Mouse (Mus musculus) neural tube, embryonic 11.5 days (tissue): ENCODE data around the gene Card10. TPM values are rescaled to one million over a fixed set of nuclear protein-coding genes. Genes with fewer than 3 reads are reported as not detected.

ENCODE experiments used
- ATAC-seq: fragments of 200-750 bp; cut with Nextera tagmentation; 2 replicates; pipeline ENCODE4 v1.8.0; 2017; ENCODE audit warnings: moderate number of reproducible peaks, mild to moderate bottlenecking, moderate TSS enrichment, moderate library complexity; ENCODE audit not compliant: insufficient read depth, low FRiP score, low TSS enrichment
- DNase-seq: peaks from one replicate; pipeline ENCODE4 v3.0.0-alpha.2; 2015; ENCODE audit warnings: low spot score
- H3K27ac ChIP-seq: fragments of 300-500 bp; sonication (generic); 2 replicates; pipeline ENCODE4 v1.5.1; 2014; ENCODE audit warnings: low read depth, mild to moderate bottlenecking, low read length
- H3K27me3 ChIP-seq: fragments of 300-500 bp; sonication (generic); 2 replicates; pipeline ENCODE4 v1.6.1; 2014; ENCODE audit warnings: mild to moderate bottlenecking, low read length, mixed read lengths; ENCODE audit not compliant: control insufficient read depth, insufficient read depth
- H3K36me3 ChIP-seq: fragments of 300-500 bp; sonication (generic); 2 replicates; pipeline ENCODE4 v1.6.1; 2014; ENCODE audit warnings: mild to moderate bottlenecking, low read length, moderate library complexity, mixed read lengths; ENCODE audit not compliant: control insufficient read depth, insufficient read depth
- H3K4me1 ChIP-seq: fragments of 300-500 bp; sonication (generic); 2 replicates; pipeline ENCODE4 v1.6.1; 2014; ENCODE audit warnings: low read length, mixed read lengths; ENCODE audit not compliant: control insufficient read depth, insufficient read depth
- H3K4me2 ChIP-seq: fragments of 300-500 bp; sonication (generic); 2 replicates; pipeline ENCODE4 v1.6.1; 2014; ENCODE audit warnings: low read depth, mild to moderate bottlenecking, moderate library complexity
- H3K4me3 ChIP-seq: fragments of 300-500 bp; sonication (generic); 2 replicates; pipeline ENCODE4 v1.5.1; 2014; ENCODE audit warnings: low read depth, low read length
- H3K9ac ChIP-seq: fragments of 300-500 bp; sonication (generic); 2 replicates; pipeline ENCODE4 v1.6.1; 2014; ENCODE audit warnings: mild to moderate bottlenecking, low read length
- H3K9me3 ChIP-seq: fragments of 300-500 bp; sonication (generic); 2 replicates; pipeline ENCODE4 v1.6.1; 2016; ENCODE audit warnings: low read length; ENCODE audit not compliant: control insufficient read depth
- WGBS: fragments of 180-500 bp; shearing (Covaris S2); extraction: QIAGEN DNeasy Blood & Tissue Kit; methylation state at CpG from one replicate; pipeline ENCODE4 v1.1.7; 2014; 5-methylcytosine and 5-hydroxymethylcytosine counted together
- polyA plus RNA-seq: library from polyadenylated mRNA; unstranded; fragments of >200 nt; fragmentation: Nextera tagmentation; extraction: Ambion mirVana; gene quantifications from 2 replicates; pipeline ENCODE4 v1.2.1, GENCODE M21; 2014

Card10 gene
- polyA plus RNA-seq, 1 experiment from 2014 or later: 3.7 TPM

- 7% methylated on average over 2 of the region's 2 CpGs for WGBS
- peak; percentile 69 for DNase-seq
- Histone ChIP-seq H3K4me3 (no peak overlapping the region), H3K4me2 (no peak overlapping the region), H3K4me1 (peaks cover 25% of the 10 kb centered on the region), H3K9me3 (no peaks in the 10 kb centered on the region), H3K27ac (no peak overlapping the region), H3K9ac (no peak overlapping the region), H3K27me3 (peaks cover 18% of the 10 kb centered on the region), H3K36me3 (no peaks in the 10 kb centered on the region)
- ATAC-seq: peak; percentile 58; the same call in 1 of the 2 replicates
Measured at GRCm38 (mm10) chr15:78839744-78840143, 36.9 kb upstream of the Card10 start.

- no peak overlapping the region; the same call in 1 of the 2 replicates for H3K9ac ChIP-seq
- H3K9me3 ChIP-seq: no peaks in the 10 kb centered on the region
- H3K4me1 ChIP-seq: peaks cover 35% of the 10 kb centered on the region
- DNase-seq (no peak), ATAC-seq (no peak)
- WGBS: 34% methylated on average over 8 of the region's 8 CpGs
- peak overlapping the region; percentile 63 for H3K27ac ChIP-seq
- no peak overlapping the region for H3K4me2 ChIP-seq
- H3K27me3 ChIP-seq: no peaks in the 10 kb centered on the region
- H3K36me3 ChIP-seq: no peaks in the 10 kb centered on the region
- no peak overlapping the region for H3K4me3 ChIP-seq
Measured at GRCm38 (mm10) chr15:78836086-78836621, 33.3 kb upstream of the Card10 start.

- Histone ChIP-seq H3K36me3 (no peaks in the 10 kb centered on the region), H3K4me2 (no peak overlapping the region), H3K4me1 (peaks cover 31% of the 10 kb centered on the region), H3K4me3 (no peak overlapping the region), H3K27ac (peak overlapping the region; percentile 63), H3K9me3 (no peaks in the 10 kb centered on the region), H3K9ac (peak overlapping the region; percentile 37; the same call in 1 of the 2 replicates), H3K27me3 (no peaks in the 10 kb centered on the region)
- 15% methylated on average over 11 of the region's 12 CpGs for WGBS
- no peak for ATAC-seq
- no peak for DNase-seq
Measured at GRCm38 (mm10) chr15:78835200-78836085, 32.6 kb upstream of the Card10 start.

GRCm38 (mm10) chr15:78834233-78835005 is 31.6 kb upstream of the Card10 start:
- H3K27ac ChIP-seq: peak overlapping the region; percentile 17
- peaks cover 27% of the 10 kb centered on the region for H3K4me1 ChIP-seq
- no peaks in the 10 kb centered on the region for H3K27me3 ChIP-seq
- H3K4me3 ChIP-seq: no peak overlapping the region
- H3K4me2 ChIP-seq: no peak overlapping the region
- H3K36me3 ChIP-seq: no peaks in the 10 kb centered on the region
- no peak overlapping the region for H3K9ac ChIP-seq
- ATAC-seq: no peak
- no peaks in the 10 kb centered on the region for H3K9me3 ChIP-seq
- DNase-seq: no peak
- 35% methylated on average over 10 of the region's 10 CpGs for WGBS

GRCm38 (mm10) chr15:78833582-78833981 is 30.7 kb upstream of the Card10 start:
- Histone ChIP-seq H3K27ac (no peak overlapping the region), H3K9me3 (no peaks in the 10 kb centered on the region), H3K4me2 (no peak overlapping the region), H3K4me1 (peaks cover 27% of the 10 kb centered on the region), H3K36me3 (no peaks in the 10 kb centered on the region), H3K4me3 (no peak overlapping the region), H3K27me3 (no peaks in the 10 kb centered on the region), H3K9ac (no peak overlapping the region)
- DNase-seq: peak; percentile 7
- no peak for ATAC-seq
- 94% methylated on average over 3 of the region's 3 CpGs for WGBS

GRCm38 (mm10) chr15:78832701-78833123 is 29.9 kb upstream of the Card10 start:
- 0 out of 2 replicates have a peak overlapping the region, but pooled peaks have one; percentile 4 for H3K4me2 ChIP-seq
- peak; percentile 52 for DNase-seq
- ATAC-seq: peak; percentile 68
- no peaks in the 10 kb centered on the region for H3K9me3 ChIP-seq
- peak overlapping the region; percentile 24 for H3K9ac ChIP-seq
- H3K27ac ChIP-seq: peak overlapping the region; percentile 30; the same call in 1 of the 2 replicates
- H3K27me3 ChIP-seq: no peaks in the 10 kb centered on the region
- no peaks in the 10 kb centered on the region for H3K36me3 ChIP-seq
- H3K4me1 ChIP-seq: peaks cover 27% of the 10 kb centered on the region
- H3K4me3 ChIP-seq: no peak overlapping the region
- 8% methylated on average over 14 of the region's 14 CpGs for WGBS

- H3K36me3 ChIP-seq: no peaks in the 10 kb centered on the region
- peaks cover 27% of the 10 kb centered on the region for H3K4me1 ChIP-seq
- no peak for ATAC-seq
- H3K4me3 ChIP-seq: no peak overlapping the region
- WGBS: 49% methylated on average over 18 of the region's 19 CpGs
- H3K9ac ChIP-seq: peak overlapping the region; percentile 24
- no peaks in the 10 kb centered on the region for H3K9me3 ChIP-seq
- H3K27ac ChIP-seq: peak overlapping the region; percentile 4; the same call in 1 of the 2 replicates
- DNase-seq: peak; percentile 11
- H3K4me2 ChIP-seq: no peak overlapping the region
- H3K27me3 ChIP-seq: no peaks in the 10 kb centered on the region
Measured at GRCm38 (mm10) chr15:78831720-78832657, 29.1 kb upstream of the Card10 start.
